Mouse (Mus musculus): Measurements from ENCODE around the gene Zfp978.
"Not testable (repeated sequence)": the region's sequence is repeated elsewhere in the genome, so short reads cannot be mapped to it uniquely, and the experiment has no call there.

- not testable (repeated sequence) for TF ChIP-seq POLR2A (IDR thresholded peaks at IDR 0.05; ENCODE audit: control insufficient read depth in 1 of 2, insufficient read depth in 1 of 2, low read depth in 1 of 2, low read length in 2 of 2, poor library complexity in 1 of 2); EP300 (IDR thresholded peaks at IDR 0.05; ENCODE audit: low read depth in 1 of 2, low read length in 2 of 2); MEF2A (IDR thresholded peaks at IDR 0.05; ENCODE audit: extremely low read depth, insufficient replicate concordance, low read depth, low read length, poor library complexity, severe bottlenecking); MYC (IDR thresholded peaks at IDR 0.05; ENCODE audit: low read depth, low read length); POLR2AphosphoS5 (IDR thresholded peaks at IDR 0.05; ENCODE audit: borderline replicate concordance, low read depth, low read length); CHD2 (IDR thresholded peaks at IDR 0.05; ENCODE audit: low read length); CTCF (IDR thresholded peaks at IDR 0.05 in 2 of 3, conservative IDR thresholded peaks at IDR 0.05 in 1 of 3; ENCODE audit: control insufficient read depth in 1 of 3, insufficient read depth in 1 of 3, low read depth in 2 of 3, low read length in 3 of 3, poor library complexity in 1 of 3, severe bottlenecking in 1 of 3); ZMIZ1 (IDR thresholded peaks at IDR 0.05; ENCODE audit: low read depth, low read length); USF2 (IDR thresholded peaks at IDR 0.05; ENCODE audit: borderline replicate concordance in 1 of 2, insufficient read depth in 1 of 2, low read depth in 1 of 2, low read length in 2 of 2); NRF1 (IDR thresholded peaks at IDR 0.05; ENCODE audit: insufficient read depth, low read depth, low read length, poor library complexity, severe bottlenecking); TCF12 (IDR thresholded peaks at IDR 0.05; ENCODE audit: low read depth, low read length); ELF1 (IDR thresholded peaks at IDR 0.05; ENCODE audit: low read depth, low read length); RAD21 (IDR thresholded peaks at IDR 0.05; ENCODE audit: low read depth, low read length)
Measured at GRCm38 (mm10) chr4:147349687-147350415, 11.3 kb upstream of the Zfp978 start.
